Mouse (Mus musculus) C2C12 (cell line): ENCODE data around the gene Sdc1.

Experiments
- CEBPB ChIP-seq: IDR thresholded peaks from one replicate; pipeline ENCODE4 v1.6.1; 2011; ENCODE audit warnings: low read depth, mild to moderate bottlenecking, control low read depth, moderate library complexity
- CTCF ChIP-seq: IDR thresholded peaks from one replicate; pipeline ENCODE4 v1.5.1; 2011; ENCODE audit not compliant: control insufficient read depth, insufficient read depth, insufficient read length
- FOSL1 ChIP-seq: IDR thresholded peaks from one replicate; pipeline ENCODE4 v1.8.0; 2011; ENCODE audit warnings: mild to moderate bottlenecking, low read length; ENCODE audit not compliant: poor library complexity, insufficient read depth, severe bottlenecking
- MAX ChIP-seq: IDR thresholded peaks from one replicate; pipeline ENCODE4 v1.6.1; 2011; ENCODE audit warnings: mild to moderate bottlenecking, control low read depth
- MYOG ChIP-seq: IDR thresholded peaks from one replicate; pipeline ENCODE4 v1.6.1; 2011; ENCODE audit not compliant: control insufficient read depth, insufficient read length; ENCODE audit errors: extremely low read depth
- USF1 ChIP-seq: IDR thresholded peaks from one replicate; pipeline ENCODE4 v1.6.1; 2011; ENCODE audit warnings: low read depth, mild to moderate bottlenecking, control low read depth, moderate library complexity

DNA sequence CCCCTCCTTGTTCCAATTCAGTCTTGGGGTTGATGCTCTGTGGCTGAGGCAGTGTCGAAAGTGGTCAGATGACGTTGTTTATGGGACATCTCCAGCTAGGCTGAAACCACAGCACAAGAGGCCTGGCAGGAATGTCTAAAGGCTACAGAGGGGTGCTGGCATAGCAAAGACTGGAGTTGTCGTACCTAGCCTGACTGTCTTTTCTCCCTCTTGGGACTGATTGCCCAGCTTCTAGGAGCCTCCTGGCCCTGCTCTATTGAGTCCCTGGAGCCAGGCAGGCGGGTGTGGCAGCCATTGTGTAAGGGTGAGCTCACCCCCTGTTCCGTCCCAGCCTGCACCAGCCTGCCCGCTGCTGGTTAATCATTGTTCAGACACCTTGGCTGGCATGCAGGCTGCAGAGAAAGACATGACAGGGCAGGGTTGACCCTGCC is 40.3 kb downstream of the Sdc1 start:
- TF ChIP-seq FOSL1 (no peak), CTCF (peak; percentile 60), MAX (peak; percentile 31), MYOG (no peak), USF1 (peak; percentile 12), CEBPB (no peak)
